ENCODE assay signal across 11 mouse cellular contexts in genomic region chr12:26936696-26937458, GRCm38 (mm10).
DNase-seq lines count a peak whose midpoint lies in the region; ATAC-seq and TF ChIP-seq lines count a peak whose summit lies in the region.
"Had no signal": no experiment of that assay in that cellular context is flagged by ENCODE, and none has a peak within 500 bp of the region (broad histone marks: within the 10 kb centered on the region; RNA-seq: fewer than 3 reads in every experiment).

No protein-coding gene starts in this region.

- WGBS in forebrain, embryonic 13.5 days: 40% methylated on average over 5 of the region's 5 CpGs
- 48% methylated on average over 5 of the region's 5 CpGs for WGBS in midbrain, embryonic 11.5 days

- no peak for TF ChIP-seq CTCF in brain, embryonic 14.5 days (IDR thresholded peaks at IDR 0.05; ENCODE audit: borderline replicate concordance, extremely low read depth, insufficient read depth, insufficient read length)

- 0 out of 2 replicates have a peak, but pooled peaks cover 5% of the 10 kb centered on the region for H3K9me3 ChIP-seq in forebrain, embryonic 13.5 days (replicated peaks)
- no peaks in the 10 kb centered on the region for H3K9me3 ChIP-seq in midbrain, embryonic 11.5 days (ENCODE audit: control insufficient read depth, low read length)
- H3K9me3 ChIP-seq: heart, embryonic 10.5 days; liver, embryonic 15.5 days had no signal

- no peaks in the 10 kb centered on the region for H3K27me3 ChIP-seq in forebrain, embryonic 13.5 days
- H3K27me3 ChIP-seq in midbrain, embryonic 11.5 days (ENCODE audit: control insufficient read depth, insufficient read depth, low read length): no peaks in the 10 kb centered on the region
- H3K27me3 ChIP-seq: liver, embryonic 15.5 days had no signal

- peak; percentile 94 for ATAC-seq in forebrain, embryonic 13.5 days
- ATAC-seq in midbrain, embryonic 11.5 days (ENCODE audit: low FRiP score): peak; percentile 58; the same call in 1 of the 2 replicates
- ATAC-seq in frontal cortex, adult (ENCODE audit: low TSS enrichment): no peak
- ATAC-seq: intestine, postnatal 0 days had no signal

- H3K27ac ChIP-seq in forebrain, embryonic 13.5 days: peak overlapping the region; percentile 85
- peak overlapping the region; percentile 41; the same call in 1 of the 2 replicates for H3K27ac ChIP-seq in midbrain, embryonic 11.5 days (ENCODE audit: low read depth, low read length)
- H3K27ac ChIP-seq: heart, embryonic 10.5 days; liver, embryonic 15.5 days had no signal

- no peak overlapping the region for H3K4me3 ChIP-seq in forebrain, embryonic 13.5 days
- H3K4me3 ChIP-seq in midbrain, embryonic 11.5 days (ENCODE audit: low read depth, low read length): no peak overlapping the region
- H3K4me3 ChIP-seq: heart, embryonic 10.5 days; liver, embryonic 15.5 days had no signal

- peaks cover 25% of the 10 kb centered on the region for H3K4me1 ChIP-seq in forebrain, embryonic 13.5 days
- peaks cover 7% of the 10 kb centered on the region; the same call in 1 of the 2 replicates for H3K4me1 ChIP-seq in midbrain, embryonic 11.5 days (ENCODE audit: control insufficient read depth, insufficient read depth, low read length)
- H3K4me1 ChIP-seq: liver, embryonic 15.5 days had no signal

- H3K9ac ChIP-seq in forebrain, embryonic 13.5 days: peak overlapping the region; percentile 34; the same call in 1 of the 2 replicates
- peak overlapping the region; percentile 36; the same call in 1 of the 2 replicates for H3K9ac ChIP-seq in midbrain, embryonic 11.5 days (ENCODE audit: low read length)
- H3K9ac ChIP-seq: liver, embryonic 15.5 days had no signal

- TF ChIP-seq POLR2A in brain, embryonic 14.5 days (IDR thresholded peaks at IDR 0.05; ENCODE audit: borderline replicate concordance, extremely low read depth, insufficient read depth, insufficient read length, poor library complexity, severe bottlenecking): no peak

- DNase-seq in brain, embryonic 14.5 days (ENCODE audit: low read depth): peak; percentile 95
- DNase-seq in cerebellum, adult 9-11 months: peak; percentile 94
- peak; percentile 87 for DNase-seq in midbrain, embryonic 11.5 days (ENCODE audit: low spot score, missing footprints)
- no peak for DNase-seq in urinary bladder, postnatal 36 days (ENCODE audit: low spot score in 2 of 2)
- DNase-seq in gastrocnemius, adult 8-10 months (ENCODE audit: low spot score in 2 of 2): no peak
- no peak for DNase-seq in gastrocnemius, adult 18-20 months (ENCODE audit: low spot score)

- no peaks in the 10 kb centered on the region for H3K36me3 ChIP-seq in forebrain, embryonic 13.5 days (ENCODE audit: poor library complexity, severe bottlenecking)
- no peaks in the 10 kb centered on the region for H3K36me3 ChIP-seq in midbrain, embryonic 11.5 days (ENCODE audit: control insufficient read depth, insufficient read depth, low read length)
- H3K36me3 ChIP-seq: heart, embryonic 10.5 days; liver, embryonic 15.5 days had no signal

- H3K4me2 ChIP-seq in forebrain, embryonic 13.5 days: no peak overlapping the region
- H3K4me2 ChIP-seq in midbrain, embryonic 11.5 days: no peak overlapping the region
- H3K4me2 ChIP-seq: liver, embryonic 15.5 days had no signal

Comparison
In these comparisons a context has a peak if more than half of its experiments do, and no peak if none do; other contexts are left out.
1. DNase-seq: peak in brain, embryonic 14.5 days (single experiment), cerebellum, adult 9-11 months (single experiment) and midbrain, embryonic 11.5 days (single experiment); none in urinary bladder, postnatal 36 days (0 of 2), gastrocnemius, adult 8-10 months (0 of 2) and gastrocnemius, adult 18-20 months (single experiment).